Mouse (Mus musculus) MEL (cell line): ENCODE measurements around the gene Tm4sf4. TPM values are rescaled to one million over a fixed set of nuclear protein-coding genes. Genes with fewer than 3 reads are reported as not detected.
A peak's percentile ranks its signal among the peaks of the same experiment; 100 is the strongest.

ENCODE experiments used
- DNase-seq: peaks from one replicate; pipeline ENCODE4 v3.0.0; 2011; ENCODE audit warnings: low read depth, low spot score
- H3K27ac ChIP-seq: 2 replicates; pipeline ENCODE4 v1.5.1; 2012; ENCODE audit warnings: low read depth, mild to moderate bottlenecking, control low read depth, low read length, moderate library complexity; ENCODE audit not compliant: control insufficient read depth
- H3K27me3 ChIP-seq, 2 experiments: fragments of 150-350 bp in 1 of 2; sonication (generic) in 1 of 2; 2 replicates each; pipeline ENCODE4 v1.6.1; 2012; ENCODE audit warnings: low read length in 2 of 2, mild to moderate bottlenecking in 2 of 2, improper control_type of control experiment in 1 of 2, moderate library complexity in 1 of 2; ENCODE audit not compliant: insufficient read depth in 2 of 2, control insufficient read depth in 1 of 2
- H3K36me3 ChIP-seq, 2 experiments: 2 replicates each; pipeline ENCODE4 v1.6.1; 2012 to 2014; ENCODE audit warnings: low read length in 2 of 2, improper control_type of control experiment in 1 of 2, inconsistent platforms in 1 of 2, mild to moderate bottlenecking in 1 of 2; ENCODE audit not compliant: insufficient read depth in 2 of 2, control insufficient read depth in 1 of 2
- H3K4me1 ChIP-seq, 2 experiments: fragments of 150-350 bp in 1 of 2; sonication (generic) in 1 of 2; 2 replicates each; pipeline ENCODE4 v1.6.1; 2012; ENCODE audit warnings: low read length in 2 of 2, improper control_type of control experiment in 1 of 2, mild to moderate bottlenecking in 1 of 2; ENCODE audit not compliant: insufficient read depth in 2 of 2, control insufficient read depth in 1 of 2
- H3K4me3 ChIP-seq, 2 experiments: fragments of 150-350 bp in 1 of 2; sonication (generic) in 1 of 2; 2 replicates each; pipeline ENCODE4 v1.5.1; 2012; ENCODE audit warnings: low read depth in 2 of 2, low read length in 2 of 2, mild to moderate bottlenecking in 2 of 2, moderate library complexity in 2 of 2, control low read depth in 1 of 2, improper control_type of control experiment in 1 of 2; ENCODE audit not compliant: control insufficient read depth in 1 of 2, insufficient read depth in 1 of 2
- H3K79me2 ChIP-seq: 2 replicates; pipeline ENCODE4 v1.6.1; 2012; ENCODE audit warnings: mild to moderate bottlenecking, low read length, moderate library complexity; ENCODE audit not compliant: control insufficient read depth, poor library complexity, insufficient read depth
- H3K9ac ChIP-seq: 2 replicates; pipeline ENCODE4 v1.6.1; 2012; ENCODE audit warnings: low read depth, mild to moderate bottlenecking, control low read depth, low read length, moderate library complexity; ENCODE audit not compliant: control insufficient read depth, poor library complexity, severe bottlenecking
- H3K9me3 ChIP-seq: fragments of 150-350 bp; sonication (generic); replicated peaks from 2 replicates; pipeline ENCODE4 v1.6.1; 2012; ENCODE audit warnings: mild to moderate bottlenecking, low read length, improper control_type of control experiment, moderate library complexity; ENCODE audit not compliant: insufficient read depth
- CHD1 ChIP-seq: IDR thresholded peaks from 2 replicates; pipeline ENCODE4 v1.6.1; 2012; ENCODE audit warnings: low read depth, mild to moderate bottlenecking, inconsistent platforms, low read length, improper control_type of control experiment
- CHD2 ChIP-seq: IDR thresholded peaks from 2 replicates; pipeline ENCODE4 v1.6.1; 2011; ENCODE audit warnings: low read length, improper control_type of control experiment
- CTCF ChIP-seq, 3 experiments: IDR thresholded peaks in 2 of 3; conservative IDR thresholded peaks in 1 of 3; 2 replicates each; pipeline ENCODE4 v1.5.1; 2011 to 2012; ENCODE audit warnings: low read length in 3 of 3, low read depth in 2 of 3, mild to moderate bottlenecking in 2 of 3, improper control_type of control experiment in 1 of 3, inconsistent platforms in 1 of 3, mixed read lengths in 1 of 3, moderate library complexity in 1 of 3; ENCODE audit not compliant: control insufficient read depth in 1 of 3, insufficient read depth in 1 of 3, poor library complexity in 1 of 3, severe bottlenecking in 1 of 3
- E2F4 ChIP-seq: IDR thresholded peaks from 2 replicates; pipeline ENCODE4 v1.6.1; 2011; ENCODE audit warnings: low read depth, low read length, improper control_type of control experiment, borderline replicate concordance
- ELF1 ChIP-seq: IDR thresholded peaks from 2 replicates; pipeline ENCODE4 v1.6.1; 2014; ENCODE audit warnings: low read depth, mild to moderate bottlenecking, inconsistent platforms, low read length, improper control_type of control experiment, moderate library complexity
- EP300 ChIP-seq, 2 experiments: IDR thresholded peaks; 2 replicates each; pipeline ENCODE4 v1.6.1; 2011; ENCODE audit warnings: improper control_type of control experiment in 2 of 2, low read length in 2 of 2, low read depth in 1 of 2, mild to moderate bottlenecking in 1 of 2
- ETS1 ChIP-seq: IDR thresholded peaks from 2 replicates; pipeline ENCODE4 v1.6.1; 2012; ENCODE audit warnings: low read depth, mild to moderate bottlenecking, inconsistent platforms, low read length, improper control_type of control experiment, moderate library complexity
- GABPA ChIP-seq: IDR thresholded peaks from 2 replicates; pipeline ENCODE4 v1.6.1; 2012; ENCODE audit warnings: low read depth, mild to moderate bottlenecking, inconsistent platforms, low read length, improper control_type of control experiment, moderate library complexity
- GATA1 ChIP-seq: IDR thresholded peaks from 2 replicates; pipeline ENCODE4 v1.6.1; 2011; ENCODE audit warnings: low read depth, low read length, improper control_type of control experiment
- HCFC1 ChIP-seq: IDR thresholded peaks from 2 replicates; pipeline ENCODE4 v1.6.1; 2012; ENCODE audit warnings: low read depth, mild to moderate bottlenecking, inconsistent platforms, low read length, improper control_type of control experiment, moderate library complexity
- JUND ChIP-seq: IDR thresholded peaks from 2 replicates; pipeline ENCODE4 v1.6.1; 2011; ENCODE audit warnings: low read depth, mild to moderate bottlenecking, improper control_type of control experiment, low read length
- KAT2A ChIP-seq: conservative IDR thresholded peaks from 2 replicates; pipeline ENCODE4 v1.6.1; 2012; ENCODE audit warnings: low read depth, low read length, improper control_type of control experiment, inconsistent platforms
- MAFK ChIP-seq: IDR thresholded peaks from 2 replicates; pipeline ENCODE4 v1.6.1; 2011; ENCODE audit warnings: low read depth, mild to moderate bottlenecking, low read length, improper control_type of control experiment, borderline replicate concordance
- MAX ChIP-seq: IDR thresholded peaks from 2 replicates; pipeline ENCODE4 v1.6.1; 2011; ENCODE audit warnings: low read length, improper control_type of control experiment
- MAZ ChIP-seq: IDR thresholded peaks from 2 replicates; pipeline ENCODE4 v1.6.1; 2012; ENCODE audit warnings: low read depth, mild to moderate bottlenecking, inconsistent platforms, low read length, improper control_type of control experiment
- MXI1 ChIP-seq: IDR thresholded peaks from 2 replicates; pipeline ENCODE4 v1.6.1; 2011; ENCODE audit warnings: mild to moderate bottlenecking, low read depth, low read length, improper control_type of control experiment
- MYB ChIP-seq: IDR thresholded peaks from 2 replicates; pipeline ENCODE4 v1.6.1; 2011; ENCODE audit warnings: mild to moderate bottlenecking, low read depth, low read length, improper control_type of control experiment
- MYC ChIP-seq: IDR thresholded peaks from 2 replicates; pipeline ENCODE4 v1.6.1; 2011; ENCODE audit warnings: low read depth, mild to moderate bottlenecking, low read length, improper control_type of control experiment, moderate library complexity
- NRF1 ChIP-seq: IDR thresholded peaks from 2 replicates; pipeline ENCODE4 v1.6.1; 2014; ENCODE audit warnings: low read depth, mild to moderate bottlenecking, inconsistent platforms, low read length, improper control_type of control experiment, moderate library complexity; ENCODE audit not compliant: poor library complexity, insufficient read depth, severe bottlenecking
- POLR2A ChIP-seq, 2 experiments: IDR thresholded peaks; 2 replicates each; pipeline ENCODE4 v1.6.1; 2011 to 2012; ENCODE audit warnings: low read length in 2 of 2, mild to moderate bottlenecking in 2 of 2, control low read depth in 1 of 2, improper control_type of control experiment in 1 of 2, low read depth in 1 of 2, moderate library complexity in 1 of 2; ENCODE audit not compliant: control insufficient read depth in 1 of 2, insufficient read depth in 1 of 2, poor library complexity in 1 of 2
- POLR2AphosphoS2 ChIP-seq: IDR thresholded peaks from 2 replicates; pipeline ENCODE4 v1.6.1; 2011; ENCODE audit warnings: low read length, improper control_type of control experiment
- RAD21 ChIP-seq: IDR thresholded peaks from 2 replicates; pipeline ENCODE4 v1.6.1; 2011; ENCODE audit warnings: mild to moderate bottlenecking, low read depth, low read length, improper control_type of control experiment
- TBP ChIP-seq: IDR thresholded peaks from 2 replicates; pipeline ENCODE4 v1.8.0; 2011; ENCODE audit warnings: low read depth, low read length, improper control_type of control experiment
- USF1 ChIP-seq: IDR thresholded peaks from 2 replicates; pipeline ENCODE4 v1.6.1; 2014; ENCODE audit warnings: low read depth, mild to moderate bottlenecking, inconsistent platforms, low read length, improper control_type of control experiment, moderate library complexity
- USF2 ChIP-seq, 2 experiments: IDR thresholded peaks; 2 replicates each; pipeline ENCODE4 v1.6.1; 2011 to 2012; ENCODE audit warnings: improper control_type of control experiment in 2 of 2, low read length in 2 of 2, borderline replicate concordance in 1 of 2, inconsistent platforms in 1 of 2, low read depth in 1 of 2, mild to moderate bottlenecking in 1 of 2; ENCODE audit not compliant: insufficient read depth in 1 of 2
- ZKSCAN1 ChIP-seq: IDR thresholded peaks from 2 replicates; pipeline ENCODE4 v1.6.1; 2012; ENCODE audit warnings: low read depth, mild to moderate bottlenecking, inconsistent platforms, low read length, improper control_type of control experiment, moderate library complexity
- ZNF384 ChIP-seq: IDR thresholded peaks from 2 replicates; pipeline ENCODE4 v1.6.1; 2012; ENCODE audit warnings: low read depth, mild to moderate bottlenecking, inconsistent platforms, low read length, improper control_type of control experiment
- polyA plus RNA-seq, 2 experiments: library from polyadenylated mRNA; stranded (reverse) in 1 of 2; unstranded in 1 of 2; fragments of >175 nt in 1 of 2; fragments of >200 nt in 1 of 2; gene quantifications; 2 replicates each; pipeline versions ENCODE4 v1.2.1 to v1.2.4; 2012; ENCODE audit warnings: low replicate concordance in 2 of 2, low read depth in 1 of 2; ENCODE audit not compliant: insufficient read length in 2 of 2, insufficient read depth in 1 of 2, missing spikeins in 1 of 2
- total RNA-seq: library from RNA; depleted of rRNA; stranded (reverse); fragments of 300-350 nt; gene quantifications from 2 replicates; pipeline ENCODE4 v1.2.3, GENCODE M21; 2012

The Tm4sf4 gene
- total and polyA plus RNA-seq, 3 experiments: not detected

DNA sequence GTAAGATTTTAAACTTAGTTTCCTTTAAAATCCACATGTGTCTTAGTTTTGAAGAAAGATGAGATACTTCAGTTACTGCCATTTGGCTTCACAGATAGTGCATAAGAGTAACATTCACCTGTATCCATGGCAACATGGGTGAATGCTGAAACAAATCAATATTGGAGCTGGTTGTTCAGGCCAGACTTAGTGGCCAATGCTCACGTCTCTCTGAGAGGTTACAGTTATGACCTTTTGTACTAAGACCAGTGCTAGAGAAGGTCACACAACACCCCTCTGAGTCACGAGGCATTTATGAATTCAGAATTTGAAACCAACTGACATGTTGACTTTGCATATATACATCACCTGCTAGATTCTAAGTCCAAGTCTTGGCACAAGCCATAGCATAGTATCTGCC, 4.9 kb upstream of the Tm4sf4 start:
- Histone ChIP-seq H3K4me1 (no peaks in the 10 kb centered on the region), H3K9me3 (no peaks in the 10 kb centered on the region), H3K4me3 (no peak overlapping the region), H3K27me3 (no peaks in the 10 kb centered on the region), H3K9ac (no peak overlapping the region), H3K36me3 (no peaks in the 10 kb centered on the region), H3K79me2 (no peaks in the 10 kb centered on the region), H3K27ac (no peak overlapping the region)
- TF ChIP-seq MAFK: no peak
- no peak for TF ChIP-seq EP300 (IDR thresholded peaks at IDR 0.05; ENCODE audit: low read depth in 1 of 2, low read length in 2 of 2)
- TF ChIP-seq POLR2A (IDR thresholded peaks at IDR 0.05; ENCODE audit: control insufficient read depth in 1 of 2, insufficient read depth in 1 of 2, low read depth in 1 of 2, low read length in 2 of 2, poor library complexity in 1 of 2): no peak
- no peak for TF ChIP-seq E2F4
- no peak for TF ChIP-seq ETS1
- no peak for TF ChIP-seq CHD2
- TF ChIP-seq USF1: no peak
- no peak for TF ChIP-seq ZNF384
- TF ChIP-seq JUND: no peak
- no peak for TF ChIP-seq GATA1
- TF ChIP-seq MYC: no peak
- no peak for TF ChIP-seq CTCF (IDR thresholded peaks at IDR 0.05 in 2 of 3, conservative IDR thresholded peaks at IDR 0.05 in 1 of 3; ENCODE audit: control insufficient read depth in 1 of 3, insufficient read depth in 1 of 3, low read depth in 2 of 3, low read length in 3 of 3, poor library complexity in 1 of 3, severe bottlenecking in 1 of 3)
- TF ChIP-seq NRF1: no peak
- no peak for TF ChIP-seq MYB
- no peak for TF ChIP-seq HCFC1
- no peak for TF ChIP-seq USF2 (IDR thresholded peaks at IDR 0.05; ENCODE audit: borderline replicate concordance in 1 of 2, insufficient read depth in 1 of 2, low read depth in 1 of 2, low read length in 2 of 2)
- no peak for DNase-seq

DNA sequence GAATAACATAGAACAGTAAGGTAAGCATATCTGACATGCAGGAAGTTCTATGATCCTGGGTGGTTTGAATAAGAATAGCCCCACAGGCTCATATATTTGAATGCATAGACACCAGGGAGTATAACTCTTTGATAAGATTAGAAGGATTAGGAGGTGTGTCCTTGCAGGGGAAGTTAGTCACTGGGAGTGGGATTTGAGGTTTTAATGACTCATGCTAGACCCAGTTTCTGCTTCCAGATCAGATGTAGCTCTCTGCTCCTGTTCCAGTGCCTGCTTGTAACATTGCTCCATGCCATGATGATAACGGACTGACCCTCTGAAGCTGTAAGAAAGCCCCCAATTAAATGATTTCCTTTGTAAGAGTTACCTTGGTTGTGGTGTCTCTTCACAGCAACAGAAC, 4.5 kb upstream of the Tm4sf4 start:
- no peaks in the 10 kb centered on the region for H3K4me1 ChIP-seq
- no peak overlapping the region for H3K4me3 ChIP-seq
- H3K9me3 ChIP-seq: no peaks in the 10 kb centered on the region
- H3K79me2 ChIP-seq: no peaks in the 10 kb centered on the region
- no peak overlapping the region for H3K9ac ChIP-seq
- no peaks in the 10 kb centered on the region for H3K36me3 ChIP-seq
- H3K27me3 ChIP-seq: no peaks in the 10 kb centered on the region
- DNase-seq: peak; percentile 3
- no peak overlapping the region for H3K27ac ChIP-seq
- TF ChIP-seq CHD1 (no peak), RAD21 (no peak), KAT2A (no peak), JUND (no peak), POLR2AphosphoS2 (no peak), ELF1 (no peak), POLR2A (IDR thresholded peaks at IDR 0.05; ENCODE audit: control insufficient read depth in 1 of 2, insufficient read depth in 1 of 2, low read depth in 1 of 2, low read length in 2 of 2, poor library complexity in 1 of 2) (no peak), MAZ (no peak), CTCF (IDR thresholded peaks at IDR 0.05 in 2 of 3, conservative IDR thresholded peaks at IDR 0.05 in 1 of 3; ENCODE audit: control insufficient read depth in 1 of 3, insufficient read depth in 1 of 3, low read depth in 2 of 3, low read length in 3 of 3, poor library complexity in 1 of 3, severe bottlenecking in 1 of 3) (no peak), GABPA (no peak), MAX (no peak), MYC (no peak), MXI1 (no peak), ZKSCAN1 (no peak), TBP (no peak), EP300 (IDR thresholded peaks at IDR 0.05; ENCODE audit: low read depth in 1 of 2, low read length in 2 of 2) (no peak)
